Mouse (Mus musculus) heart, adult 2 months (tissue): ENCODE results near the gene Wdr75. TPM values are rescaled to one million over a fixed set of nuclear protein-coding genes. Genes with fewer than 3 reads are reported as not detected.

Experiments
- DNase-seq, 2 experiments: peaks; one replicate each; pipeline ENCODE4 v3.0.0; 2021
- H3K27ac ChIP-seq: fragments of 200-600 bp; 2 replicates; pipeline ENCODE4 v1.8.1; 2022
- H3K27me3 ChIP-seq: fragments of 200-500 bp; 2 replicates; pipeline ENCODE4 v1.6.1; 2012; ENCODE audit warnings: mild to moderate bottlenecking, low read length, inconsistent platforms, mixed read lengths; ENCODE audit not compliant: control insufficient read depth, insufficient read depth
- H3K36me3 ChIP-seq: fragments of 200-500 bp; 2 replicates; pipeline ENCODE4 v1.6.1; 2012; ENCODE audit warnings: low read length, inconsistent platforms; ENCODE audit not compliant: control insufficient read depth, insufficient read depth
- H3K4me1 ChIP-seq: fragments of 200-500 bp; 2 replicates; pipeline ENCODE4 v1.6.1; 2011; ENCODE audit warnings: low read length; ENCODE audit not compliant: control insufficient read depth, insufficient read depth
- H3K4me3 ChIP-seq: fragments of 200-600 bp; 2 replicates; pipeline ENCODE4 v1.8.1; 2022
- H3K79me2 ChIP-seq: fragments of 200-500 bp; replicated peaks from 2 replicates; pipeline ENCODE4 v1.6.1; 2012; ENCODE audit warnings: mild to moderate bottlenecking, inconsistent platforms, low read length, moderate library complexity, mixed read lengths; ENCODE audit not compliant: control insufficient read depth, insufficient read depth
- H3K9ac ChIP-seq: fragments of 200-500 bp; 2 replicates; pipeline ENCODE4 v1.6.1; 2012; ENCODE audit warnings: low read depth, mild to moderate bottlenecking, control low read depth, inconsistent platforms, low read length, mixed read lengths
- CTCF ChIP-seq: fragments of 200-600 bp; IDR thresholded peaks from 2 replicates; pipeline ENCODE4 v1.8.1; 2022; ENCODE audit warnings: antibody characterized with exemption, mild to moderate bottlenecking, moderate library complexity
- EP300 ChIP-seq: fragments of 200-500 bp; IDR thresholded peaks from 2 replicates; pipeline ENCODE4 v1.6.1; 2011; ENCODE audit warnings: low read depth, low read length, control low read depth; ENCODE audit not compliant: insufficient read depth
- POLR2A ChIP-seq: fragments of 200-500 bp; IDR thresholded peaks from 2 replicates; pipeline ENCODE4 v1.6.1; 2011; ENCODE audit warnings: mild to moderate bottlenecking, low read depth, low read length, control low read depth; ENCODE audit not compliant: insufficient read depth
- whole genome bisulfite sequencing: fragments of 180-500 bp; shearing (Covaris S2); methylation state at CpG from one replicate; pipeline ENCODE4 v1.1.7; 2018; 5-methylcytosine and 5-hydroxymethylcytosine counted together
- intact Hi-C: fragments of 180-260 bp; cut with DNase I; formaldehyde crosslinking; loops from one replicate; pipeline ENCODE4 v1.15.1; 2025
- polyA plus RNA-seq: library from polyadenylated mRNA; depleted of rRNA; stranded (reverse); fragments of >200 nt; gene quantifications from 2 replicates; pipeline ENCODE4 v1.2.3, GENCODE M21; 2012
- total RNA-seq, 2 experiments: library from RNA; stranded (reverse); gene quantifications; 2 replicates each; pipeline ENCODE4 v1.2.3; 2021

Wdr75 gene
- total and polyA plus RNA-seq, 3 experiments, result 19.1 to 27.8 (median 22.8) TPM

GRCm38 (mm10) chr1:45761468-45761795, 33.5 kb upstream of the Wdr75 start:
- H3K79me2 ChIP-seq, result no peaks in the 10 kb centered on the region

GRCm38 (mm10) chr1:45765678-45766077, 29.3 kb upstream of the Wdr75 start:
- intact Hi-C loops, result loop anchor here (2.0 to 10.0 kb wide), 4 partner anchors 91 to 1538 kb away; no protein-coding TSS in a partner anchor
- TF ChIP-seq POLR2A (no peak), CTCF (no peak), EP300 (no peak)

More at GRCm38 (mm10) chr1:45761468-45761795, 33.5 kb upstream of the Wdr75 start:
- no peak overlapping the region for H3K4me3 ChIP-seq
- H3K27me3 ChIP-seq, result no peaks in the 10 kb centered on the region
- no peak overlapping the region for H3K9ac ChIP-seq
- no peak for TF ChIP-seq POLR2A
- TF ChIP-seq CTCF, result no peak
- TF ChIP-seq EP300, result no peak
- H3K4me1 ChIP-seq, result no peaks in the 10 kb centered on the region; the same call in 1 of the 2 replicates
- no peak overlapping the region for H3K27ac ChIP-seq
- intact Hi-C loops, result loop anchor here (10.0 kb wide), 1 partner anchor 87 kb away; no protein-coding TSS in a partner anchor
- DNase-seq, result no peak
- WGBS, result 60% methylated on average over 1 of the region's 1 CpGs
- H3K36me3 ChIP-seq, result no peaks in the 10 kb centered on the region

GRCm38 (mm10) chr1:45766123-45766522, 28.8 kb upstream of the Wdr75 start:
- Histone ChIP-seq H3K79me2 (no peaks in the 10 kb centered on the region), H3K4me3 (no peak overlapping the region), H3K9ac (no peak overlapping the region), H3K27ac (peak overlapping the region; percentile 60), H3K36me3 (no peaks in the 10 kb centered on the region), H3K4me1 (no peaks in the 10 kb centered on the region; the same call in 1 of the 2 replicates), H3K27me3 (no peaks in the 10 kb centered on the region)
- intact Hi-C loops, result loop anchor here (2.0 to 10.0 kb wide), 4 partner anchors 91 to 1539 kb away; no protein-coding TSS in a partner anchor
- 19% methylated on average over 8 of the region's 8 CpGs for WGBS
- peak; percentile 54 to 73 for DNase-seq
- TF ChIP-seq CTCF (peak; percentile 93), POLR2A (no peak)

More at GRCm38 (mm10) chr1:45765678-45766077, 29.3 kb upstream of the Wdr75 start:
- peak overlapping the region; percentile 60 for H3K27ac ChIP-seq
- no peaks in the 10 kb centered on the region for H3K36me3 ChIP-seq
- 66% methylated on average over 4 of the region's 4 CpGs for WGBS
- H3K79me2 ChIP-seq, result no peaks in the 10 kb centered on the region
- H3K27me3 ChIP-seq, result no peaks in the 10 kb centered on the region
- no peak overlapping the region for H3K4me3 ChIP-seq
- no peak overlapping the region for H3K9ac ChIP-seq
- peak; percentile 49 to 65 for DNase-seq
- H3K4me1 ChIP-seq, result no peaks in the 10 kb centered on the region; the same call in 1 of the 2 replicates

GRCm38 (mm10) chr1:45767533-45767932, 27.4 kb upstream of the Wdr75 start:
- H3K27ac ChIP-seq, result peak overlapping the region; percentile 40
- no peaks in the 10 kb centered on the region for H3K79me2 ChIP-seq
- H3K36me3 ChIP-seq, result no peaks in the 10 kb centered on the region
- no peaks in the 10 kb centered on the region for H3K27me3 ChIP-seq
- no peak overlapping the region for H3K9ac ChIP-seq
- 43% methylated on average over 5 of the region's 5 CpGs for WGBS
- TF ChIP-seq EP300, result no peak
- intact Hi-C loops, result loop anchor here (2.0 to 10.0 kb wide), 4 partner anchors 93 to 1540 kb away; no protein-coding TSS in a partner anchor
- H3K4me1 ChIP-seq, result no peaks in the 10 kb centered on the region; the same call in 1 of the 2 replicates
- DNase-seq, result peak; percentile 42 to 53
- H3K4me3 ChIP-seq, result no peak overlapping the region

- intact Hi-C loops, result loop anchor here (5.0 to 10.0 kb wide), 3 partner anchors 95 to 1542 kb away; no protein-coding TSS in a partner anchor
- H3K79me2 ChIP-seq, result no peaks in the 10 kb centered on the region
- H3K4me3 ChIP-seq, result no peak overlapping the region
- no peak for DNase-seq
- TF ChIP-seq CTCF (no peak), EP300 (no peak), POLR2A (no peak)
- H3K9ac ChIP-seq, result no peak overlapping the region
- no peak overlapping the region for H3K27ac ChIP-seq
- H3K36me3 ChIP-seq, result no peaks in the 10 kb centered on the region
- WGBS, result 89% methylated on average over 13 of the region's 13 CpGs
- H3K27me3 ChIP-seq, result no peaks in the 10 kb centered on the region
- no peaks in the 10 kb centered on the region; the same call in 1 of the 2 replicates for H3K4me1 ChIP-seq
Observed at GRCm38 (mm10) chr1:45769321-45769720, 25.6 kb upstream of the Wdr75 start.

- TF ChIP-seq CTCF, result peak; percentile 44
- no peak for TF ChIP-seq POLR2A
- Histone ChIP-seq H3K36me3 (no peaks in the 10 kb centered on the region), H3K4me3 (no peak overlapping the region), H3K27ac (no peak overlapping the region), H3K27me3 (no peaks in the 10 kb centered on the region), H3K9ac (no peak overlapping the region), H3K79me2 (no peaks in the 10 kb centered on the region), H3K4me1 (no peaks in the 10 kb centered on the region; the same call in 1 of the 2 replicates)
- 93% methylated on average over 2 of the region's 2 CpGs for WGBS
- DNase-seq, result no peak
- intact Hi-C loops, result no loop called here
Observed at GRCm38 (mm10) chr1:45770051-45770450, 24.9 kb upstream of the Wdr75 start.
